Mouse (Mus musculus) liver, postnatal 0 days (tissue): ENCODE results near the gene Mpzl1. TPM values are rescaled to one million over a fixed set of nuclear protein-coding genes. Genes with fewer than 3 reads are reported as not detected.

ENCODE experiments used
- ATAC-seq: fragments of 200-750 bp; cut with Nextera tagmentation; 2 replicates; pipeline ENCODE4 v1.8.0; 2017; ENCODE audit warnings: mild to moderate bottlenecking, moderate library complexity
- DNase-seq: peaks from one replicate; pipeline ENCODE4 v3.0.0-alpha.2; 2016
- H3K27ac ChIP-seq: fragments of 300-500 bp; sonication (generic); 2 replicates; pipeline ENCODE4 v1.5.1; 2014; ENCODE audit warnings: antibody characterized with exemption, moderate library complexity, mild to moderate bottlenecking, low read depth
- H3K27me3 ChIP-seq: fragments of 300-500 bp; sonication (generic); 2 replicates; pipeline ENCODE4 v1.6.1; 2014; ENCODE audit warnings: low read length, control low read depth, mixed read lengths; ENCODE audit not compliant: insufficient read depth
- H3K36me3 ChIP-seq: fragments of 300-500 bp; sonication (generic); replicated peaks from 2 replicates; pipeline ENCODE4 v1.6.1; 2014; ENCODE audit warnings: mild to moderate bottlenecking, control low read depth, low read length, moderate library complexity, mixed read lengths; ENCODE audit not compliant: insufficient read depth
- H3K4me1 ChIP-seq: fragments of 300-500 bp; sonication (generic); 2 replicates; pipeline ENCODE4 v1.6.1; 2014; ENCODE audit warnings: antibody characterized with exemption, mild to moderate bottlenecking, control low read depth; ENCODE audit not compliant: insufficient read depth
- H3K4me2 ChIP-seq: fragments of 300-500 bp; sonication (generic); 2 replicates; pipeline ENCODE4 v1.6.1; 2014; ENCODE audit warnings: low read depth, mild to moderate bottlenecking, low read length, moderate library complexity, mixed read lengths
- H3K4me3 ChIP-seq: fragments of 300-500 bp; sonication (generic); 2 replicates; pipeline ENCODE4 v1.5.1; 2014; ENCODE audit warnings: low read depth, low read length
- H3K9ac ChIP-seq: fragments of 300-500 bp; sonication (generic); replicated peaks from 2 replicates; pipeline ENCODE4 v1.6.1; 2014; ENCODE audit warnings: mild to moderate bottlenecking, moderate library complexity
- H3K9me3 ChIP-seq: fragments of 300-500 bp; sonication (generic); 2 replicates; pipeline ENCODE4 v1.6.1; 2016; ENCODE audit warnings: mild to moderate bottlenecking, control low read depth, low read length, mixed read lengths
- CTCF ChIP-seq: sonication (generic); IDR thresholded peaks from 2 replicates; pipeline ENCODE4 v1.5.1; 2016; ENCODE audit warnings: antibody characterized with exemption, low read depth
- EP300 ChIP-seq: IDR thresholded peaks from 2 replicates; pipeline ENCODE4 v1.6.1; 2016; ENCODE audit warnings: antibody characterized with exemption, low read depth, mild to moderate bottlenecking
- WGBS: fragments of 180-500 bp; shearing (Covaris S2); extraction: QIAGEN DNeasy Blood & Tissue Kit; methylation state at CpG from one replicate; pipeline ENCODE4 v1.1.7; 2014; ENCODE audit not compliant: insufficient replicate concordance; 5-methylcytosine and 5-hydroxymethylcytosine counted together
- polyA plus RNA-seq: library from polyadenylated mRNA; unstranded; fragments of >200 nt; fragmentation: Nextera tagmentation; extraction: Ambion mirVana; gene quantifications from 2 replicates; pipeline ENCODE4 v1.2.1, GENCODE M21; 2015

Mpzl1 gene
- polyA plus RNA-seq, 1 experiment from 2014 or later = 26.6 TPM

DNA sequence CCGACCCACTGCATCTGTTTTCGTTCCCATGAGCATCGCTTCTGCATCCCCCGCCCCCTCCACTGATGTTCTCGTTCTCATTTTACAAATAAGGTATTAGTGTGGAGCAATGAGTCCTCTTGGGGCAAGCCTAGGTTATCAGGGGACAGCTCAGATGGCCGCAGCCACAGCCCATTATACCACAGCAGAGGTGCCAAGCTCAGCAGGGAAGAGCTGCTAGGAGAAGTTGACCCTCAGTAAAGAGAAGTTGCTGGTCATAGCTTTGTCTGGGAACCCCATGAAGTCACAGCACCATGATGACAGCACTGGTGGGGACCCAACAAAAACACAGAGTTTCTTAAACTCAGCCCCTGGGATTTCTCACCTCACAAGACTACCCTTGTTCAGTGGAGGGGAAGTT, 27.4 kb upstream of the Mpzl1 start:
- peaks cover 22% of the 10 kb centered on the region for H3K36me3 ChIP-seq
- H3K4me1 ChIP-seq = 0 out of 2 replicates have a peak, but pooled peaks cover 5% of the 10 kb centered on the region
- H3K27me3 ChIP-seq = no peaks in the 10 kb centered on the region
- no peak overlapping the region for H3K9ac ChIP-seq
- H3K9me3 ChIP-seq = no peaks in the 10 kb centered on the region
- ATAC-seq (peak; percentile 33; the same call in 1 of the 2 replicates), DNase-seq (no peak)
- WGBS = 77% methylated on average over 6 of the region's 6 CpGs
- TF ChIP-seq EP300 (no peak), CTCF (no peak)
- no peak overlapping the region for H3K4me2 ChIP-seq
- no peak overlapping the region for H3K27ac ChIP-seq
- no peak overlapping the region for H3K4me3 ChIP-seq

DNA sequence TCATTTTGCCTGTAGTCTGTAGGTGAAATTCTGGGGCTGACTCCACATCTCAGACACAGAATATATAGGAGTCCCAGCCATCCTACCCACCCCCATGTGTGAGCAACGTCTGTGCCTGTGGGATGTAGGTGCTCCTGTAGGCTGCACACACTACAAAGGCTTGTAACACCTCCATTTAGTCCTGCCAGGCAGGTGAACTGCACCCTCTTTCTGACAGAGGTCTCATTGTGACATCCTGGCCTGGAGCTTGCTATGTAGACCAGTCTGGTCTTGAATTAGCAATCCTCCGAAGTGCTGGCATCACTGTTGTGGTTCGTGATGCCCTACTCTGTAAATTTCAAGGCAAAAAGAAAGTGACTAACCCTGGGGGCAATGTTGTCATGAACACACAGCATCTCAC, 26.9 kb upstream of the Mpzl1 start:
- Histone ChIP-seq H3K4me1 (0 out of 2 replicates have a peak, but pooled peaks cover 5% of the 10 kb centered on the region), H3K27me3 (no peaks in the 10 kb centered on the region), H3K4me3 (no peak overlapping the region), H3K27ac (no peak overlapping the region), H3K36me3 (peaks cover 25% of the 10 kb centered on the region), H3K4me2 (no peak overlapping the region), H3K9me3 (no peaks in the 10 kb centered on the region), H3K9ac (no peak overlapping the region)
- no peak for TF ChIP-seq EP300
- no peak for TF ChIP-seq CTCF
- 60% methylated on average over 3 of the region's 3 CpGs for WGBS
- ATAC-seq (no peak), DNase-seq (no peak)

DNA sequence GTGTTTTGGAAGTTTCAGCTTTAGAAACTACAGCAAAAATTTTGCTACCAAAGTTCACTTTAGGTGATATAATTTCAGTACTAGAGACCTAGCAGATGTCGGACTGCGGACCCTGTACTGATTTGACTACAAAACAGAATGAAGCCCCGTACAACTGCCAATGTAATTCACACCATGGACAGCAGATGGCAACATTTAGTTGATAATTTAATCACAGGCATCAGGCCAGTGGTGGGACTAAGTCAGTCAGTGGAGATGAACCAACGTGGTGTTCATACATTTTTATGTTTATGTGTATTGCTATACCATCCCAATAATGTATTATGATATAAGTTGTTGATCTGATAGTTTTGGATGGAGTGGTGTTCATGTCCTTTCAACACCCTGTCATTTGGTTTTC, 26.4 kb upstream of the Mpzl1 start:
- no peaks in the 10 kb centered on the region for H3K9me3 ChIP-seq
- WGBS = 31% methylated on average over 4 of the region's 4 CpGs
- H3K27me3 ChIP-seq = no peaks in the 10 kb centered on the region
- ATAC-seq (0 out of 2 replicates have a peak, but pooled peaks have one; percentile 17), DNase-seq (no peak)
- H3K4me1 ChIP-seq = 0 out of 2 replicates have a peak, but pooled peaks cover 5% of the 10 kb centered on the region
- no peak overlapping the region for H3K9ac ChIP-seq
- TF ChIP-seq CTCF = peak; percentile 75
- no peak for TF ChIP-seq EP300
- no peak overlapping the region for H3K4me3 ChIP-seq
- H3K36me3 ChIP-seq = peaks cover 26% of the 10 kb centered on the region
- no peak overlapping the region for H3K27ac ChIP-seq
- H3K4me2 ChIP-seq = no peak overlapping the region

DNA sequence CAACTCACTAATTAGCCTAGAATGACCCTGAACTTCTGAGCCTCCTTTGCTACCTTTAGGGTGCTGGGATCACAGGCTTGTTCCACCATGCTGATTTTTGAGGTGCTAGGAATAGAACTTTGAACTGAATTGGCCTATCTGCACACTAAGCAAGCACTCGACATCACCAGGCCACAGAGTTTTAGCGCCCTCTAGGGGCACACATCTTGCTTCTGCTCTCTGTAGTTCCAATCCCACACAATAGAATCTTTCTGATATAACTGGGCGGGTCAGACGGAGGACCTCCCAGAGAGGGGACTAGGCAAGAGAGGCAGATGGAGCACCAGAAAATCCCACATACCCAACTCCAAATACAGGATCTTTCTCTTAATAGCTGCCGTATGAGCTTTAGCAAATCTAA, 24.3 kb upstream of the Mpzl1 start:
- WGBS = 39% methylated on average over 5 of the region's 5 CpGs
- Histone ChIP-seq H3K36me3 (peaks cover 41% of the 10 kb centered on the region), H3K4me2 (no peak overlapping the region), H3K4me1 (0 out of 2 replicates have a peak, but pooled peaks cover 5% of the 10 kb centered on the region), H3K9ac (no peak overlapping the region), H3K9me3 (no peaks in the 10 kb centered on the region), H3K27me3 (no peaks in the 10 kb centered on the region), H3K27ac (no peak overlapping the region), H3K4me3 (no peak overlapping the region)
- ATAC-seq (peak; percentile 56), DNase-seq (peak; percentile 79)
- peak; percentile 92 for TF ChIP-seq CTCF
- TF ChIP-seq EP300 = no peak

DNA sequence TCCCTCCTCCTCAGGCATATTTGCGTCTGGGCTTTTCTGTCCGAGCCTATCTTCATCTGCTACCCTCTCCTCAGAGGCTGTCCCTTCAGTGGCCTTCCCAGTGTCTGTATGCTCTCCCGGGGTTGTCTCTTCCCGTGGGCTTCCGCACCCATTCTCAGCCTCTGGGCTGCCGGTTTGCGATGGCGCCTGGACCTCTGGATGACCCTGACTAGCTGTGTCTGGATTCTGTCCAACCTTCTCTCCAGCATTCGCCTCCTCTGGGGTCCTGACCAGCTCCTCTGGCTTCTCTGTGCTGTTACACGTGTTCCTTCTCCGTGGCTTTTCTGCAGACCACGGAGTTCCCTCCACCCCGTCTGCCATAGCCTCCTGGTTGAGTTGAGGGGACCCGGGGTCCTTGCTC, 21.1 kb upstream of the Mpzl1 start:
- Histone ChIP-seq H3K9ac (no peak overlapping the region), H3K9me3 (no peaks in the 10 kb centered on the region), H3K4me2 (no peak overlapping the region), H3K27me3 (no peaks in the 10 kb centered on the region), H3K27ac (no peak overlapping the region), H3K36me3 (peaks cover 45% of the 10 kb centered on the region), H3K4me1 (peaks cover 6% of the 10 kb centered on the region; the same call in 1 of the 2 replicates), H3K4me3 (no peak overlapping the region)
- TF ChIP-seq CTCF (no peak), EP300 (no peak)
- DNase-seq (no peak), ATAC-seq (no peak)
- WGBS = 73% methylated on average over 14 of the region's 14 CpGs

DNA sequence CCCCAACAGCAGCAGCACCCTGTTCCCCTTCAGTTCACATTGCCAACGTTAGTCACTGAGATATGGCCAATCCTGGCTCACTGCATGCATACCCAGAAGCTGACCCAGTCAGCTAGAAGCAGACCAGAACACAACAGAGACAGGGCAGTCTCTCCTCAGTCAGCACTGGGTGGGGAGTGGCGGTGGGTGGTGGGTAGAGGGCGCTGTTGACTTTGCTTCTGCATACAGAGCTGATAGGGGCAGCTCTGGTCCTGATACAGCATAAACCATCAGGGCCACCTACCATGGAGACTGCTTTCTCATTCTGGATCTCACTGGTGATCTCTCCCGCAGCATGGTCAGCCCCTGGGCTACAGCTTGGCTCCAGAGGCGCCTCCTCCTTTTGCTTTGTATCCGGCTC, 20.7 kb upstream of the Mpzl1 start:
- ATAC-seq = 0 out of 2 replicates have a peak, but pooled peaks have one; percentile 32

More for the DNA sequence above, 20.7 kb upstream of the Mpzl1 start:
- H3K27me3 ChIP-seq = no peaks in the 10 kb centered on the region
- no peak overlapping the region for H3K4me3 ChIP-seq
- no peak overlapping the region for H3K9ac ChIP-seq
- WGBS = 53% methylated on average over 6 of the region's 6 CpGs
- peak; percentile 47 for DNase-seq
- H3K9me3 ChIP-seq = no peaks in the 10 kb centered on the region
- H3K36me3 ChIP-seq = peaks cover 44% of the 10 kb centered on the region
- TF ChIP-seq EP300 (no peak), CTCF (peak; percentile 52)
- H3K4me1 ChIP-seq = peaks cover 6% of the 10 kb centered on the region; the same call in 1 of the 2 replicates
- H3K4me2 ChIP-seq = no peak overlapping the region
- no peak overlapping the region for H3K27ac ChIP-seq
